Mouse (Mus musculus): ENCODE measurements at regions not wholly inside any gene's neighbourhood (a gene's known extent, or its start where the extent isn't known, plus 50 kb on each side); places are given as distances from the start of the nearest gene placed in this dataset.

DNA sequence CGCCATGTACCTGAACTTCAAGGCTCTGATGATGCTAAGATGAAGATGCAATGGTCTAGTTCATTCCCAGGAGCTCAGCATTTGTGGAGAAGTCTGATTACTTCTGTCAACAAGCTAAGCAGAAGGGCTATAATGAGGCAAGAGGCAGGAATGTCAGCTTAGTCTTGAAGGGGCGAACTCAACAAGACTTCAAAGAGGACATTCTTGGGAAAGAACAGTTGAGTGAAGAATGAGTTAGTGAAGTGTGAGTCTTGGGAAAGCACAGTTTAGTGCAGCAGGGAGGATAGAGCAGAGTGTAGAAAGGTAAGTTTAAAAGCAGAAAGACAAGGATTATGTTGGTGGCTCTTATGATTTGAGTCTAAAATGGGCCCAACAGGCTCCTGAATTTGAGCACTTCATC is 160.5 kb upstream of the Ntf3 start:
- Histone ChIP-seq H3K4me1 (ENCODE audit: control insufficient read depth in 2 of 2, insufficient read depth in 2 of 2, low read length in 2 of 2) (peaks cover 2 to 12% of the 10 kb centered on the region in 2 experiments; a peak in 1 of 4 replicates), H3K9me3 (ENCODE audit: control insufficient read depth, low read length) (no peaks in the 10 kb centered on the region), H3K4me2 (ENCODE audit: low read length) (no peak overlapping the region), H3K9ac (ENCODE audit: low read length) (no peak overlapping the region), H3K27ac (replicated peaks in 1 of 2; ENCODE audit: control insufficient read depth in 1 of 2, insufficient read depth in 1 of 2, low read depth in 2 of 2, low read length in 2 of 2) (no peak overlapping the region), H3K27me3 (ENCODE audit: control insufficient read depth, insufficient read depth, low read length) (no peaks in the 10 kb centered on the region), H3K36me3 (ENCODE audit: control insufficient read depth, insufficient read depth, low read length) (no peaks in the 10 kb centered on the region), H3K4me3 (ENCODE audit: control insufficient read depth in 1 of 2, insufficient read depth in 1 of 2, low read depth in 1 of 2, low read length in 2 of 2) (no peak overlapping the region)
- ATAC-seq (ENCODE audit: insufficient number of reproducible peaks, insufficient read depth, low FRiP score, low read depth), result no peak
- 83% methylated on average over 2 of the region's 2 CpGs for WGBS

DNA sequence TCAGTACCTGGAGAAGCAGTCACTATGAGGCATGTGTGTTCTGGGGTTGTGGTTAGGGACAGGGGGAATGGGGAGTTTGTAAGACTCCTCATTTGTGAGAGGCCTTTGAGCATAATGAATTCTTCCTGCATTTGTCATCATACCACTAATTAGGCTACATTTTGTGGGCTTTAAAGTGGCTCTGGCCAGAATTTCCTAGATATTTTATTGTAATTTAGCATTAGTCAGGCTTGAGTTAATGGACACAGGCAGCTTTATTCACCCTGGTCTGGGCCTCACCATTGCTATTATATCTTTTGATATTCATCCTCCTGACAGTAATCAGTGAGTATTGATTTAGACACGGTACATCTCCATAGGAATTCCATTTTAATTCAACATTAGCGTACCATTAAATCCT is 151.8 kb upstream of the Ntf3 start:
- no peak for ATAC-seq (ENCODE audit: insufficient number of reproducible peaks, insufficient read depth, low FRiP score, low read depth)
- Histone ChIP-seq H3K9ac (ENCODE audit: low read length) (no peak overlapping the region), H3K4me3 (ENCODE audit: control insufficient read depth in 1 of 2, insufficient read depth in 1 of 2, low read depth in 1 of 2, low read length in 2 of 2) (no peak overlapping the region), H3K9me3 (ENCODE audit: control insufficient read depth, low read length) (no peaks in the 10 kb centered on the region), H3K4me1 (ENCODE audit: control insufficient read depth in 2 of 2, insufficient read depth in 2 of 2, low read length in 2 of 2) (no peaks in the 10 kb centered on the region), H3K36me3 (ENCODE audit: control insufficient read depth, insufficient read depth, low read length) (no peaks in the 10 kb centered on the region), H3K27ac (replicated peaks in 1 of 2; ENCODE audit: control insufficient read depth in 1 of 2, insufficient read depth in 1 of 2, low read depth in 2 of 2, low read length in 2 of 2) (no peak overlapping the region), H3K4me2 (ENCODE audit: low read length) (no peak overlapping the region), H3K27me3 (ENCODE audit: control insufficient read depth, insufficient read depth, low read length) (no peaks in the 10 kb centered on the region)
- WGBS, result 88% methylated on average over 2 of the region's 2 CpGs

- whole genome bisulfite sequencing, result 81% methylated on average over 3 of the region's 3 CpGs
- Histone ChIP-seq H3K27ac (replicated peaks in 1 of 2; ENCODE audit: control insufficient read depth in 1 of 2, insufficient read depth in 1 of 2, low read depth in 2 of 2, low read length in 2 of 2) (no peak overlapping the region), H3K4me2 (ENCODE audit: low read length) (no peak overlapping the region), H3K9ac (ENCODE audit: low read length) (no peak overlapping the region), H3K36me3 (ENCODE audit: control insufficient read depth, insufficient read depth, low read length) (no peaks in the 10 kb centered on the region), H3K27me3 (ENCODE audit: control insufficient read depth, insufficient read depth, low read length) (no peaks in the 10 kb centered on the region), H3K4me1 (ENCODE audit: control insufficient read depth in 2 of 2, insufficient read depth in 2 of 2, low read length in 2 of 2) (no peaks in the 10 kb centered on the region), H3K9me3 (ENCODE audit: control insufficient read depth, low read length) (no peaks in the 10 kb centered on the region), H3K4me3 (ENCODE audit: control insufficient read depth in 1 of 2, insufficient read depth in 1 of 2, low read depth in 1 of 2, low read length in 2 of 2) (no peak overlapping the region)
- no peak for ATAC-seq (ENCODE audit: insufficient number of reproducible peaks, insufficient read depth, low FRiP score, low read depth)
Observed at GRCm38 (mm10) chr6:126310786-126311480, 144.2 kb upstream of the Ntf3 start.

DNA sequence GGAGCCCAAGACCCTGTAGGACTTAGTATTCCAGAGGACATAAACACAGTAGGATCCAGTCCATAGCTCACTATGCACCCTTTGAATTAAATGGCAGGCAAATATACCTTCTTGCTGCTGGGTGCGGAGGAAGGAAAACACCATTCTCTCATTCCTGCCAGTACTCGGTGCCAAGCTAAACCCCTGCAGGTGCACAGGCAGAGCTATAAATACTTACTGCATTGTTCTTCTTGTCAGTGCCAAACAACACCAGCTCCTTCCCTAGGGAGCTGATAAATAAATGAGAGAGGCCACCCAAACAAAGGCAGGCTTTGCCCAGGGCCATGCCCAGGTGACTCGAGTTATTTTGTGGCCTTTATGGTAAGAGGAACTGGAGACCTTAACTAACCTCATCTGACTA is 136.4 kb upstream of the Ntf3 start:
- Histone ChIP-seq H3K36me3 (ENCODE audit: control insufficient read depth, insufficient read depth, low read length) (no peaks in the 10 kb centered on the region), H3K9me3 (ENCODE audit: control insufficient read depth, low read length) (no peaks in the 10 kb centered on the region), H3K27me3 (ENCODE audit: control insufficient read depth, insufficient read depth, low read length) (no peaks in the 10 kb centered on the region), H3K4me1 (ENCODE audit: control insufficient read depth in 2 of 2, insufficient read depth in 2 of 2, low read length in 2 of 2) (peaks cover 0 to 2% of the 10 kb centered on the region in 2 experiments; a peak in 1 of 4 replicates), H3K9ac (ENCODE audit: low read length) (no peak overlapping the region), H3K27ac (replicated peaks in 1 of 2; ENCODE audit: control insufficient read depth in 1 of 2, insufficient read depth in 1 of 2, low read depth in 2 of 2, low read length in 2 of 2) (no peak overlapping the region), H3K4me2 (ENCODE audit: low read length) (no peak overlapping the region), H3K4me3 (ENCODE audit: control insufficient read depth in 1 of 2, insufficient read depth in 1 of 2, low read depth in 1 of 2, low read length in 2 of 2) (no peak overlapping the region)
- 43% methylated on average over 3 of the region's 3 CpGs for WGBS
- ATAC-seq (ENCODE audit: insufficient number of reproducible peaks, insufficient read depth, low FRiP score, low read depth), result no peak

- Histone ChIP-seq H3K27ac (replicated peaks in 1 of 2; ENCODE audit: control insufficient read depth in 1 of 2, insufficient read depth in 1 of 2, low read depth in 2 of 2, low read length in 2 of 2) (no peak overlapping the region), H3K4me2 (ENCODE audit: low read length) (no peak overlapping the region), H3K36me3 (ENCODE audit: control insufficient read depth, insufficient read depth, low read length) (no peaks in the 10 kb centered on the region), H3K4me3 (ENCODE audit: control insufficient read depth in 1 of 2, insufficient read depth in 1 of 2, low read depth in 1 of 2, low read length in 2 of 2) (no peak overlapping the region), H3K9me3 (ENCODE audit: control insufficient read depth, low read length) (no peaks in the 10 kb centered on the region), H3K4me1 (ENCODE audit: control insufficient read depth in 2 of 2, insufficient read depth in 2 of 2, low read length in 2 of 2) (no peaks in the 10 kb centered on the region), H3K27me3 (ENCODE audit: control insufficient read depth, insufficient read depth, low read length) (no peaks in the 10 kb centered on the region), H3K9ac (ENCODE audit: low read length) (no peak overlapping the region)
- WGBS, result 62% methylated on average over 2 of the region's 2 CpGs
- ATAC-seq (ENCODE audit: insufficient number of reproducible peaks, insufficient read depth, low FRiP score, low read depth), result no peak
Observed at GRCm38 (mm10) chr6:126291581-126291980, 124.9 kb upstream of the Ntf3 start.

- H3K27ac ChIP-seq (replicated peaks in 1 of 2; ENCODE audit: control insufficient read depth in 1 of 2, insufficient read depth in 1 of 2, low read depth in 2 of 2, low read length in 2 of 2), result no peak overlapping the region
- no peak for ATAC-seq (ENCODE audit: insufficient number of reproducible peaks, insufficient read depth, low FRiP score, low read depth)
- no peaks in the 10 kb centered on the region for H3K36me3 ChIP-seq (ENCODE audit: control insufficient read depth, insufficient read depth, low read length)
- WGBS, result 77% methylated on average over 4 of the region's 4 CpGs
- no peak overlapping the region for H3K4me3 ChIP-seq (ENCODE audit: control insufficient read depth in 1 of 2, insufficient read depth in 1 of 2, low read depth in 1 of 2, low read length in 2 of 2)
- H3K4me2 ChIP-seq (ENCODE audit: low read length), result no peak overlapping the region
- H3K27me3 ChIP-seq (ENCODE audit: control insufficient read depth, insufficient read depth, low read length), result no peaks in the 10 kb centered on the region
- no peak overlapping the region for H3K9ac ChIP-seq (ENCODE audit: low read length)
- H3K4me1 ChIP-seq (ENCODE audit: control insufficient read depth in 2 of 2, insufficient read depth in 2 of 2, low read length in 2 of 2), result no peaks in the 10 kb centered on the region
- no peaks in the 10 kb centered on the region for H3K9me3 ChIP-seq (ENCODE audit: control insufficient read depth, low read length)
Observed at GRCm38 (mm10) chr6:126287166-126287565, 120.5 kb upstream of the Ntf3 start.

GRCm38 (mm10) chr6:126286201-126286600 is 119.5 kb upstream of the Ntf3 start:
- no peak for ATAC-seq (ENCODE audit: insufficient number of reproducible peaks, insufficient read depth, low FRiP score, low read depth)
- H3K9me3 ChIP-seq (ENCODE audit: control insufficient read depth, low read length), result no peaks in the 10 kb centered on the region
- H3K36me3 ChIP-seq (ENCODE audit: control insufficient read depth, insufficient read depth, low read length), result no peaks in the 10 kb centered on the region
- H3K9ac ChIP-seq (ENCODE audit: low read length), result no peak overlapping the region
- H3K4me1 ChIP-seq (ENCODE audit: control insufficient read depth in 2 of 2, insufficient read depth in 2 of 2, low read length in 2 of 2), result no peaks in the 10 kb centered on the region
- no peak overlapping the region for H3K4me2 ChIP-seq (ENCODE audit: low read length)
- no peaks in the 10 kb centered on the region for H3K27me3 ChIP-seq (ENCODE audit: control insufficient read depth, insufficient read depth, low read length)
- 79% methylated on average over 2 of the region's 2 CpGs for whole genome bisulfite sequencing
- no peak overlapping the region for H3K4me3 ChIP-seq (ENCODE audit: control insufficient read depth in 1 of 2, insufficient read depth in 1 of 2, low read depth in 1 of 2, low read length in 2 of 2)
- no peak overlapping the region for H3K27ac ChIP-seq (replicated peaks in 1 of 2; ENCODE audit: control insufficient read depth in 1 of 2, insufficient read depth in 1 of 2, low read depth in 2 of 2, low read length in 2 of 2)

DNA sequence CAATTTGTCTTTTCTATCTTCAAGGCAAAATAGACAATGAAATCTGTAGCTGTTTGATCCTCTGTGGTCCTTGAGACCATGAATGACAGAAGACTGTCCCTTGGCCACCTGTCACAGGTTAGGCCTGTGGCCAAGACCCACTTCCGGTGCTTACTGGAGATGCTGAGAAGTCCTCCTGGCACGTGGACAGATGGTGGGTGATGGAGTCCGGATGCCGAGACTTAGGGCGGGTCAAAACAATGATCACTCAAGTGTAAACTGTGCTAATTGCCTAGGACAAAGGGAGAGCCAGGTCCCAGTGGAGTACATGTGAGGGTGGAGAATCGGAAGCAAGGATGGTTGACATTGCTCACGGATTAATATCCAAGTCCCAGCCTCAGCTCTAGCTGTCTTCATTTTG is 117.7 kb upstream of the Ntf3 start:
- ATAC-seq (ENCODE audit: insufficient number of reproducible peaks, insufficient read depth, low FRiP score, low read depth), result no peak
- no peaks in the 10 kb centered on the region for H3K9me3 ChIP-seq (ENCODE audit: control insufficient read depth, low read length)
- no peaks in the 10 kb centered on the region for H3K27me3 ChIP-seq (ENCODE audit: control insufficient read depth, insufficient read depth, low read length)
- H3K4me2 ChIP-seq (ENCODE audit: low read length), result no peak overlapping the region
- H3K4me3 ChIP-seq (ENCODE audit: control insufficient read depth in 1 of 2, insufficient read depth in 1 of 2, low read depth in 1 of 2, low read length in 2 of 2), result no peak overlapping the region
- no peak overlapping the region for H3K9ac ChIP-seq (ENCODE audit: low read length)
- WGBS, result 87% methylated on average over 7 of the region's 7 CpGs
- no peaks in the 10 kb centered on the region for H3K36me3 ChIP-seq (ENCODE audit: control insufficient read depth, insufficient read depth, low read length)
- no peak overlapping the region for H3K27ac ChIP-seq (replicated peaks in 1 of 2; ENCODE audit: control insufficient read depth in 1 of 2, insufficient read depth in 1 of 2, low read depth in 2 of 2, low read length in 2 of 2)
- no peaks in the 10 kb centered on the region for H3K4me1 ChIP-seq (ENCODE audit: control insufficient read depth in 2 of 2, insufficient read depth in 2 of 2, low read length in 2 of 2)
